Mouse (Mus musculus): Measurements from ENCODE around the gene Trim8. TPM values are rescaled to one million over a fixed set of nuclear protein-coding genes. Genes with fewer than 3 reads are reported as not detected.
A peak's percentile ranks its signal among the peaks of the same experiment; 100 is the strongest.

The Trim8 gene
- 62.8 and 65.9 TPM in 2 replicates for polyA plus RNA-seq (2012)

DNA sequence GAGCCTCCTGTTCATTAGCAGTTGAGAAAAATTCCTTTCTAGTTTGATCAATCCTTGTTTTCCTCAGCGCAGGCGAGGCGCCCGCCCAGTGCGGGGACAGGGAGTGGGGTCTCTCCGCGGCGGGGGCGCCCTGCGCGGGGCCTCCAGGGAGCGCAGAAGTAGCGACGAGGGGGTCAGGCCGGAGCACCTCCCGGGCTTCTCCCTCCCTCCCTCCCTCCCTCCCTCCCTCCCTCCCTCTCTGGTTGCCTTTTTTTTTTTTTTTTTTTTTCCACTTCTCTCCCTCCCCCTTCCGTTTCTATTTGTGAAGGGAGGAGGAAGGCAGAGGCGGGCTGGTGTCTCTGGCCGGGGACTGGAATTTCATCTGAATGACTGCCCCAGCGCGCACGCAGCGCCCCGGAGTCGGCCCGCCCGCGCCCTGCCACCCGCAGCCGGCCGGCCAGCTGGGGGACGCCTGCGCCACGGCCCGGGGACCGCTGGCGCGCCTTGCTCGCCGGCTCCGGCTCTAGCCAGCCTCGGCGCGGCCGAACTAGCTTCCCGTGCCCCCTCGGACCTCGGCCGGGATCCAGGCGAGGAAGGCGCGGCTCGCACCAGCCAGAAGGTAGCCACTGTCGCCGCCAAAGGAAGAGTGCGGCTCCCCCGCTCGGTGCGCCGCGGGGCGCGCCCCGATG is at the start of gene Trim8:
Gene Trim8, plus strand, starts transcription at position 302 of the 668 bp plus-strand sequence.
- TF ChIP-seq GATA1 (IDR thresholded peaks at IDR 0.05; ENCODE audit: low read length) = no peak

DNA sequence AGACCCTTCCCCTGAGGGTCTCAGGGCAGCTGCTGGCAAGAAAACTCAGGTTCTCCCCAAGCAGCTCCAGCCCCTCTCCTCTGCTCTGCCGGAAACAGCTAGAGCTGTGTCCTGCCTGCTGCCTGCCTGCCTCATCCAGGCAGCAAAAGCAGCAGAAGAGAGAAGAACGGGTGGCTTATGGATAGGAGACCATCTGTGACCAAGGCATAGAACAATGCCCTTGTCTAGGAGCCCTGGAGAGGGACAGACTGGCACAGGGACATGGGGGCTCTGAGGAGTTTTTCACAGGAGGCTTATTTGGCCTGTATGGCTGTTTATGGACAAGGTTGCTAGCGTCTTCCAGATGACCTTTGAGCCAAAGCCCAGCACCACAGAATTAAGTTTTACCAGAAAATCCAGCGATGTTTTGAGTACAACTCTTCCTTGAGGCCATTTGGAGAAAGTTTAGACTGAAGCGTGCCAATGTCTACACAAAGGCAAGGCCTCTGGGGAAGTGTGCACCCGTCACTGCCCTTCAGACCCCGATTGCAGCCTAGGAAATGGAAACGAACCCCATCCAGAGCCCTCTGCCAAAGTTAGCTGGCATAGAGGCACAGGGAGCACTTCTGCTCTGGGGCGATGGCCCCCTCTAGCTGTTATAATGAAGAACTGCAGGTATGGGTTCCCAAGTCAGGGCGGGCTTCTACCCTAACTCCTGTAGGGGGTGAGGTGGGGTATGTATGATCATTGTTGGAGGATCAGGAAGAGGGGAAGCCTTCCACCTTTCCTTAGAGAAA is 49.3 kb upstream of the Trim8 start:
- TF ChIP-seq GATA1 (IDR thresholded peaks at IDR 0.05; ENCODE audit: low read length) = no peak

DNA sequence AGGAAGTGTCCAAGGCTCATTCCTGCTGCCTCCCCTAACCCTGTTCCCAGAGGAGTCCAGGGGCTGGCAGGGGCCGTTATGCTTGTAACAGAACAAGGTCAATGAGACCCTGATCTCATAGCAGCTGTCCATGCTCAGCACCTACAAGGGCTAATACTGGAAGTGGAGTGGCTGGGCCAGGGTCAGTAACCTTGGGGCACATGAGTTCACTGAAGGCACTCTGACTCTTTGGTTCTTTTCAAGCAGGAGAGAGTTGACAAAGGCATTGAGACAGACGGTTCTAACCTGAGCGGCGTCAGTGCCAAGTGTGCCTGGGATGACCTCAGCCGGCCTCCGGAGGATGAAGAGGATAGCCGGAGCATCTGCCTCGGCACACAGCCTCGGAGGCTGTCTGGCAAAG is 48.6 kb upstream of the Trim8 start:
- no peak for TF ChIP-seq GATA1 (IDR thresholded peaks at IDR 0.05; ENCODE audit: low read length)

DNA sequence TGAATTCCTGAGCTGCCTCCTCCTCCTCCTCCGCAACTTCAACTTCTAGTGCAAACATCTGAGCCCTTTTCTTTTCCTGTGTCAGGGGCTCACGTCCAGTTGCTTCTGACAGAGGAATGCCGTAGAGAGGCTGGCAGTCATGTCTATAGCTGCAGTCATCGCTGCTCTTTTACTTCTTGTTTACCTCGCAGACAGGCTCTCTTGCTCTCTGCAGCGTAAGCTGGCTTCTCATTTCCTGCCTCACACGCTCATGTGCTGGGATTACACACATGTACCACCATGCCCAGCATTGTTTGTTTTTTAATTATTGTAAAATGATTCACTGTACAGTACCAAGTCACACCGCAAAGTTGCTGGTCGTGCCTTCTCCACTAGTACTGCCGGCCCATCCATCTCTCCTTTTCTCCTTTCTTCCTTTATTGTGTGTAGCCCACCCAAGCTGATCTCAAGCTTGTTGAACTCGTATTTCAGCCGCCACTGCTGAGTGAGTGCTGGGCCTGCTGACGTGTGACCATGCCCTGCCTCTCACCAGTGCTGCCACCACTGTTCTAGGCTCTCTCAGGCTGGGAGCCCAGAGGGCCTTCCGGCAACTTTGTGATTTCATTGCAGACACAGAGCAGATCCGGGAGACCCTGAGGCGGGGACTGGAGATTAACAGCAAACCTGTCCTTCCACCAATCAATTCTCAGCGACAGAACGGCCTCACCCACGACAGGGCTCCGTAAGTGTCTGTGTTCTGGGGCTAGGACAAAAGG is 47.2 kb upstream of the Trim8 start:
- no peak for TF ChIP-seq GATA1 (IDR thresholded peaks at IDR 0.05; ENCODE audit: low read length)

DNA sequence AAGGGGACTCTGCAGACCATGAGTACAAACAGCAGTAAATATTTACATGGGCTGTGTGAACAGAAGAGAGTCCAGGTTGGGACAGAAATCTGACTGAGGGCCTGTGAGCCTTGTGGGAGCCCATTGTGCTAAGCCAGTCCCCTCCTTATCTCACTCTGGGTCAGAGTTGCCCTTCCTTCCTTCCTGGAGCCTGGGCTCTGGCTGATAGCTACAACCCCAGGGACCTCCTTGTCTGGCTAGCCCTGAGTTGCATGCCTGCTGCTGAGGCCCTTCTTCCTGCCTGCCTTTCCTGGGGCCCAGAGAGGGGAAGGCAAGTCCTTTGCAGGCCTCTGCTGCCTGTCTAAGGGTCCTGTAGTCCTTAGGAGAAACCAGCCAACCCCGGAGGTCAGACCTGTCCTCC is 46.5 kb upstream of the Trim8 start:
- TF ChIP-seq GATA1 (IDR thresholded peaks at IDR 0.05; ENCODE audit: low read length) = peak; percentile 26

DNA sequence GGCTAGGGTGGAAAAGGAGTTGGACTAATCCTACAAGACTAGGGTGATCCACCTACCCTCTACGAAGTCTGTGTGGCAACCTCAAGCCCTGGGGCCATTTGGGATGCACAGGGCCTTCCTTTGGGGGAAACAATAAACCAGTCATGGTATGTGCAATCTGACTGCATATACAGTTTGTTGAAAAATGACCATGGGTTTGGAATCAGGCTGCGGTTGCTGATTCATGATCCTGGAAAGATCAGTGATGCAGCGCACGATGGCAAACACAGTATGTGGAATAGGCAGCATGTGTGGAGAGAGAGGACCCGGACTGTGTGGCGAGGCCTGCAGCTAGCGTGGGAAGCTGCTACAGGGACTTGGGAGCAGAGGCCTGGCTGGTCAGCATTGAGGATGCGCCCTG is 45.9 kb upstream of the Trim8 start:
- TF ChIP-seq GATA1 (IDR thresholded peaks at IDR 0.05; ENCODE audit: low read length) = no peak

DNA sequence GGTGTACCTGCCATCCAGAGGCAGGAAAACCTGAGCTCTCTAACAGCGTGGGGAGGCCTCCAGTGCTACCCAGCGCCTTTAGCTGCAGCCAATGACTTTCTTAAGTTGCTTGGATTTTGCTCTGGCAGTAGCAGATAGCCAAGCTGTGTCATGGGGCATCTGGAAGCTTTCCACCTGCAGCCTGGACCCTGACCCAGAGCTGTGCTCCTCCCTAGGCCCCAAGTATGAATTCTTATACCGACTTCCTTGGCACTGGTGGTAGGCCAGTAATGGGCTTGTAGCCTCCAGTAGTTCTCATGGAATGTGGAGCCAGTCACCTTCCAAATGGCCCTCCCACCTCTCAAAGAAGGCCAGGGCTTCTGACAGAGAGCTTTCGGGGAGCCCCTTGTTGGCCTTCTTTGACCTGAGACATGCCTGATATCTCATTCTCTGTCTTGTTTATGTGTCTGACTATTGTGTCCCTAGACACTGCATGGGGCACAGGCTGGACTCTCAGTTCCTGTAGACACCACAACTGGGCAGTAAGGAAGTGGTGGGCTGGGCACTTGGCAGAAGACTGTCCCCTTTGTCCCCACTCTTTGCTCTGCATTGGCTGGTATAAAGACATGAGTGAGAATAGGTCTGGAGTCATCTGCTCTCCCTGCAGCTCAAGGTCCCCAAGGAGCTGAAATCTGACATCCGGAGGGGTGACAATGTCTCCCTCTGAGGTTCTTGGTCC is 45.3 kb upstream of the Trim8 start:
- no peak for TF ChIP-seq GATA1 (IDR thresholded peaks at IDR 0.05; ENCODE audit: low read length)

DNA sequence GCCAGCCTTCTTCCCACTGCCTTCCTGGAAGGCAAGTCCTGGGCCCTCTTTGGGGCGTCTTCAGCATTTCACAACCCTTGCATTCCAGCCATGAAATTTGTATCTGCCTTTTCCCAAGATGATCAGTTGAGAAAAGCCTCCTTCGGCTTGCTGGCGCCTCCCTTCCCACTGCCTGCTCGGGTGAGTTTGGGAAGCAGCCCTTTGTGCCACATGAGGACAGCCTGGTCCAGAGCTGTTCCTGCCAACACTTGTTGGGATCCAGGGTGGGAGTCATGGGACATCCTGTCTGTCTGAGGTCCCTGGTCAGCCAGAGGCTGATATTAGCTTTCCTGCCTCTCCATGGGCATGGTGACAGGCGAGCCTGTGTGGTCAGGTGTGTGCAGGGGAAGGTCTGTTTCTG is 43.7 kb upstream of the Trim8 start:
- TF ChIP-seq GATA1 (IDR thresholded peaks at IDR 0.05; ENCODE audit: low read length) = no peak

DNA sequence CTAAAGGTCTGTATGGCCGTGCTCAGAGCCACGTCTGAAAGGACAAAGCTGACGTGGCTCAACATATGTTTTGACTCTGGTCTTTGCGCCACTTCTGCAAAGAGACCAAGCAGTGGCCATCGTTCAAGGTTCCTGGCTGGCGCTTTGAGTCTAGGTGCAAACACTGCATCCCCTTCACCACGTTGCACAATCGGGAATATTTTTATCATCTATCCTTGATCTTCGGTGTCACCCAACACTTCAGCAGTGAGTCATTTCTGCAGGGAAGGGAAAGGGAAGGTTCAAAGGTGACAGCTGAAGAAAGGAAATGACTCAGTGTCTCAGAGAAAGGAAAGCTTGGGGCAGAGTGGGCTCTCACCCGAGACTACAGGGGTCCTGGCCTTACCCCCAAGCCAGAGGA is 42.2 kb upstream of the Trim8 start:
- TF ChIP-seq GATA1 (IDR thresholded peaks at IDR 0.05; ENCODE audit: low read length) = no peak

DNA sequence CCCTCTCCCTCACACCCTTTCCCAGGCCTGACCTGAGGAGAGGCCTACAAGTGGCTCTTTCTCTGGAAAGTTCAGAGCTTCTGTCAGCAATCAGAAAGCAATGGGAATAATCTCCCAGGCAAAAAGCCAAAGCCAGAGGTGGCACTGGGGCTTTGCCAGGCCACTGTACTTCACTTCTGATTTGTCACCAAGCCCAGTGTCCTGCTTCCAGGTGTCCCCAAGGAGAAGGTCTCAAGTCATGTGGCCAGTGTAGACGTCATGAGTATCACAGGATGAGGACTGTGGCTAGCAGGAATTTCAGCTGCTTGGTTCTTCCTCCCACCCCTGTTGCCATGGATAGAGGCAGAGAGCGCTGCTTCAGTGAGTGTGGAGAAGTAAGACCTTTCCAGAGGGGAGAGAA is 41.6 kb upstream of the Trim8 start:
- TF ChIP-seq GATA1 (IDR thresholded peaks at IDR 0.05; ENCODE audit: low read length) = no peak

DNA sequence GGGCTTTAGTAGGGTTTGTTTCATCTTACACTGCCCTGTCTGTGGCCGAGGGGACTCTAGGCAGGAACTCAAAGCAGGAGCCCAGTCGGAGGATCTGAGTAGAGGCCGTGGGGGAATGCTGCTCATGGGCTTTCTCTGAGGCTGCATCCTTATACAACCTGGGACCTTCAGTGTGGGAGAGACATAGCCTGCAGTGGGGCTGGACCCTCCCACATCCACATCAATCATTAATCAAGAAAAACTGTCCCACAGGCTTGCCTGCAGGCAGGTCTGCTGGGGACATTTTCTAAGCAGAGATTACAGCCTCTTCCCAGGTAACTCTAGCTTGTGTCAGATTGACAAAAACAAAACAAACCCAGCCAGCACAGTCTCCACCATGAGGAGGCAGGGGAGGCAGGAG is 38.9 kb upstream of the Trim8 start:
- no peak for TF ChIP-seq GATA1 (IDR thresholded peaks at IDR 0.05; ENCODE audit: low read length)

DNA sequence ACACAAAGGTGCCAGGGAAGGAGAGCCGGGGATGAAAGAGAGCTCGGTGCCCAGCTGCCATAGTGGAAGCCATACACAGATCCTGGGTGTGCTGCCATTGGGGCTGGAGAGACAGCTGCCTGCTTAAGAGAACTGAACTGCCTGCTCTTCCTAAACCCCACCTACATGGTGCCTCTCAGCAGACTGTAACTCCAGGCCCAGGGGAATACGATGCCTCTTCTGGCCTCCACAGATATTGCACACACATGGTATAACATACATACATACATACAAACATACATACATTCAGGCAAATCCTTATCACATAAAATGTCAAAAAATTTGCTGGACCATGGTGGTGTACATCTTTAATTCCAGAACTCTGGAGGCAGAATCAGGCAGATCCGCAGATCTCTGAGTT is 38.1 kb upstream of the Trim8 start:
- no peak for TF ChIP-seq GATA1 (IDR thresholded peaks at IDR 0.05; ENCODE audit: low read length)

DNA sequence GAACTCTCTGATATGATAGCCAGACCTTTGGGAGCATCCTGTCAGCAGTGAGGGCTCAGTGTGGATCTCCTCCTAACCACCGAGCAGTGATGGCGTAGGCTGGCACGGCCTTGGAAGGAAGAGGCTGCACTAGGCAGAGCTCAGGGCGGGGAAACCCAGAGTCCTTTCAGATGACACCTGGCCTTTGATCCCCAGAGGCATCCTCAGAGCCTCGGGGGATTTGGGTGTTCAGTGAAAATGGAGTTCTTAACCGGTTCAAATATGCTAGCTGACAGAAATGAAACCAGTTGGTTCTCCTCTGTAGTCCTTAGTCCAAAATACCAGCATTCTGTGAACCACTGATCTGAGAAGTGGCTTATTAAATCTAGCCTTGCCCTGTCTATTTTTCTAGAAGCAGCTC is 35.3 kb upstream of the Trim8 start:
- no peak for TF ChIP-seq GATA1 (IDR thresholded peaks at IDR 0.05; ENCODE audit: low read length)

DNA sequence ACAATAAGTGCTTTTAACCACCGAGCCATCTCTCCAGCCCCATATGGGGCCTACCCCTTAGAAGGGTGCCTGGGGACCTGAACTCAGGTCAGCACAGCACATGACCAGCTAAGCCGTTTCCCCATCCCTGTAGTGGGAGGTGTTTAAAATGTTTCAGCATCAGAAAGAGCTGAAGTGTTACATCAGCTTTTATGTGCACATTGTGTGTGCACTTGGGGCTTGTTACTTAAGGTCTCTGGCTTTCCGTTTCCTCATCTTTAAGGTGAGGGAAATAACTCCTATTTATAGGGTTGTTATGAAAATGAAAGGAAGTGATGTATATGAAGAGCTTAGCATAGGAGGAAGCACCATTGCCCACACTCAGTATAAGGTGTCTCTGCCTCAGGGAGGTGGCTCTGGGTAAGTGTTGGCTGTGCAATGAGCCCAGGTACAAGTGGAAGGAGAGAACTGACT is 34.4 kb upstream of the Trim8 start:
- no peak for TF ChIP-seq GATA1 (IDR thresholded peaks at IDR 0.05; ENCODE audit: low read length)

DNA sequence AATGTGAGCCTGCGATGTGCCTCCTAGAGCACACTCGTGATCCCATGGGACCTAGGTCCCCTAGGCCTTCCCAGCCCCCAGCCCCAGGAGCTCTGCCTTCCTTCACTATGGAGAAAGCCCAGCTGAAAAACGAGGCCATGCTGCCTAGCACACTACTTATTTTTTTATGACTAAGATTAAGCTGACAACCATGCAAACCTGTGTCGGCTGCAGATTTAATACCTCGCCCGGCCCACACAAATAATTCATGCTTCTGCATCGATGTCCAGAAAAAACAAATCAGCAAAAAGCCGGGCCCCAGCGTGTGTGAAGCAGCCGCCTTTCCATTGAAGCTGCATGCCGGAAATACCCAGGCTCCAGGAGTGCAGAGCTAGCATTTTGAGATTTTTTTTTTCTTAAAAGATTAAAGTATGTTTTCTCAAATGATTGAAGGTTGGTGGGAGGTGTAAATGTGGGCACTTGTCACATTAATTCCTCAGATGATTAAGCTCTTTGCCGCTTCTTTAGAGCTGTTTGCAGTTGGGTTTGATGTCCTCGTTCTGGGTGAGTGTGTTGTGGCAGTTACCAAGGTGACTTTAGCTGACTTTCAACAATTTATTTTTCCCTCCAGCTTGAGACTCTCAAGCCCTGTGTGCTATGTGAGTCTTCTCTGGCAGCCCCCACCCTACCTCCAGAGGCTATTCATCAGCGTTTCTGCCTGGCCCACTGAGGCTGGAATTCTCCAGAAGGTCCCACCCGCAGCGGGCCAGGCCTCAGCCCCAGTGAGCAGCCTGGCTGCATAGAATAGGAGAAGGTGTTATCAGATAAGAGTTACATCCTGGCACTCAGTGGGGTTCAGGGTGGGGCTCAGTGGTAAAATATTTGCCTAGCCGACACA is 30.9 kb upstream of the Trim8 start:
- TF ChIP-seq GATA1 (IDR thresholded peaks at IDR 0.05; ENCODE audit: low read length) = no peak
